Mouse (Mus musculus) erythroblast, embryonic 14.5 days (primary cell): ENCODE results near the gene Sbk3. TPM values are rescaled to one million over a fixed set of nuclear protein-coding genes. Genes with fewer than 3 reads are reported as not detected.
"Not testable (repeated sequence)": the region's sequence is repeated elsewhere in the genome, so short reads cannot be mapped to it uniquely, and the experiment has no call there.

ENCODE experiments used
- H3K27me3 ChIP-seq: 2 replicates; pipeline ENCODE4 v1.6.1; 2012; ENCODE audit warnings: inconsistent platforms; ENCODE audit not compliant: control insufficient read depth
- H3K36me3 ChIP-seq: 2 replicates; pipeline ENCODE4 v1.6.1; 2012; ENCODE audit warnings: mild to moderate bottlenecking, inconsistent platforms; ENCODE audit not compliant: control insufficient read depth
- H3K4me1 ChIP-seq: 2 replicates; pipeline ENCODE4 v1.6.1; 2012; ENCODE audit warnings: inconsistent platforms; ENCODE audit not compliant: control insufficient read depth
- H3K4me3 ChIP-seq: replicated peaks from 2 replicates; pipeline ENCODE3; 2012; ENCODE audit warnings: moderate library complexity, mild to moderate bottlenecking, inconsistent platforms
- H3K9me3 ChIP-seq: 2 replicates; pipeline ENCODE4 v1.6.1; 2012; ENCODE audit warnings: low read length, inconsistent platforms, mixed read lengths; ENCODE audit not compliant: control insufficient read depth
- GATA1 ChIP-seq: IDR thresholded peaks from 2 replicates; pipeline ENCODE4 v1.6.1; 2012; ENCODE audit warnings: low read length, inconsistent platforms, mixed read lengths
- TAL1 ChIP-seq: IDR thresholded peaks from 3 replicates; pipeline ENCODE4 v1.6.1; 2012; ENCODE audit warnings: low read length, inconsistent platforms, mixed read lengths
- polyA plus RNA-seq: library from polyadenylated mRNA; stranded (reverse); fragments of >175 nt; gene quantifications from 2 replicates; pipeline ENCODE4 v1.2.3, GENCODE M21; 2012

Sbk3 gene
- polyA plus RNA-seq, 1 experiment: not detected

DNA sequence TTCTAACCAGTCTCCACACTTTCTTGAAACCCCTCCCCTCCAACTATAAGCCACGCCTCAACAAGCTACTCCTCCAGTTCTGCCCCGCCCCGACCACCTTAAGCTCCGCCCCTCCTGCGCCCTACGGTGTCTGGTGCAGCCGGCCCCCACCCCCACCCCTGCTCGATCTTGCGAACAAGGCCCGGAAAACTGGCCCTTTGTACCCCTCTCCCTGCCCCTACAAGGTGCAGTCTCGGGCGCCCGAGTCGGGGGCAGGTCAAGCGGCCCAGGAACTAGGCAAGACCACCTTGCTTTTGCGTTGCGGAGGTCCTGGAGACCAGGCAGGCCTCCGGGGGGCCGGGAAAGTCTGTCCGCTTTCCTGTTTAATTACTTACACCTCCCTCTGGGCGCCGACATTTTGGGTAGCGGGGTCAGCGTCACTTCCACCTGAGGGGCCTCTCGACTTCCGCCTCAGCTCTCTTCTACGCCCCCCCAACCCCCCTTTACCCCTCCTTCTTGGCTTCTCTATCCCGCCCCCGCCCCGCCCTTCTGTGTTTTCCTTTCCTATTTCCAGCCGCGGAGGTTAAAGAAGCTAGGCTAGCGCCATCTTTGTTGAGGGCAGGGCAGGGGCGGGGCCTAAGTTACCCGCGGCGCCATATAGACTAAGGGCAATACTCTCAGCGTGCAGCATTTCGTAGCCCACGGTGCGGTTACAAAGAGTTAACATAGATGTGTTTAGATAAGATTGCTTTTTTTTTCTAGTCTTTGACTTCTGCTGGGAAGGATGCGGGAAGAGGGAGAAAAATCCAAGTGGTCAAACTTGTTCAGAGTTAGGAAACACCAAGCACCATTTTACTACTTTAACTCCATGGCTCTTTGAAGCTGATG, 43.5 kb upstream of the Sbk3 start, which contains the start of the genes Zfp524 and Fiz1:
TSS of gene Zfp524 (plus strand) at position 165 of the 867 bp plus-strand sequence.
TSS of gene Fiz1 (minus strand) at position 447 of the 867 bp plus-strand sequence.
- Histone ChIP-seq H3K4me1 (peaks cover 58% of the 10 kb centered on the region), H3K4me3 (peak within 1 kb of the TSS; percentile 91), H3K9me3 (peaks cover 12% of the 10 kb centered on the region), H3K36me3 (peaks cover 55% of the 10 kb centered on the region), H3K27me3 (no peaks in the 10 kb centered on the region)
- no peak for TF ChIP-seq GATA1
- TF ChIP-seq TAL1: no peak

DNA sequence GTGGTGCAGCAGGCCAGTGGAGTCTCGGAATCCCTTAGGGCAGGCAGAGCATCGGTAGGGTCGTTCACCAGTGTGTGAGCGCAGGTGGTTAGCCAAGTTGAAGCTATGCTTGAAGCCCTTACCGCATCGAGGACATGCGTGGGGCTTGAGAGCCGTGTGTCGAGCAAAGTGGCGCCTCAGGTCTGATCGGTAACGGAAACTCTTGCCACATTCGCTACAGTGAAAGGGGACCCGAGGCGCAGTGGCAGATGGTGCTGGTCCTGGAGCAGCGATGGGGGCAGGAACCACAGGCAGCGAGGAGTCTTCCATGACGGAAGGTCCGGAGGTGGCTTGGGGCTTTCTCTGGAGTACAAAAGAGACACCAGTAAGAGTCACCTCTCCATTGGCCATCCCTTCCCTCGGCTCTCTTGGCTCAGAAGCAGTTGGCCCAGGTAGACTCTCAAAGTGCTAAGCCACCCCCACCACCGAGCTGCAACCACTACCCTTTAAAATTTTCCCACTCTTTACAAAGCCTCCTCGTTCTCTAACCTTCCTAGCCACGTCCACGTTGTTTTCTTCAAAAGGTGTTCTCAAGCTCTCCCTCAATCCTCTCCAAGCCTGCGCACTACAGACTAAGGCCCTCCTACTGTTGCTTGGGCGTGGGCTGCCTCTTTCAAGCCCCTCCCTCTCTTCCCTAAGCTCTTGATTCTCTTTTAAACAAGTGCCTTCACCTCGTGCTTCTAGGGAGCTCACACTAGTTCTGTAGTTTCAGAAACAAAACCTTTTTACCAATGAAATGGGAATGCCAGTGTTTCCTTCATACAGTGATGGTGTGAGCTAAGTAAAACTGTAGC, 41.9 kb upstream of the Sbk3 start:
- H3K9me3 ChIP-seq: peaks cover 21% of the 10 kb centered on the region
- peaks cover 65% of the 10 kb centered on the region for H3K36me3 ChIP-seq
- no peak for TF ChIP-seq GATA1
- TF ChIP-seq TAL1: no peak
- peaks cover 42% of the 10 kb centered on the region for H3K4me1 ChIP-seq
- peak overlapping the region; percentile 22 for H3K4me3 ChIP-seq
- H3K27me3 ChIP-seq: no peaks in the 10 kb centered on the region

DNA sequence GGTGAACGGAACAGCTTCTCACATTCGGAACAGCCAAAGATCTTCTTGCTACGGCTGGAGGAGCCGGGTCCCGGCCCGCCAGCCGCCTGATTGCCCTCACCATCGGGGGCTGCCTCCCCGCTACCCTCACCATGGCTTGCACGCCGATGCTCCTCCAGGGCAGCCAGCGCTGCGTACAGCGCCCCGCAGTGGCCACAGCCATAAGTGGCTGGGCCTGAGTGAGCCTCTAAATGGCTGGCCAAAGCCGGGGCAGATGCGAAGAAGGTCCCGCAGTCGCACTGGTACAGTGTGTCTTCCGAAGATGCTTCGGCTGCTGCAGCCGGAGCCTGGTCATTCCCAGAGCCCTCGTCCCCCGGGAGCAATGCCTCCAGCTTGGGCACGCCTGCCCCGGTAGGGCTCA, 37.3 kb upstream of the Sbk3 start:
- no peak for TF ChIP-seq GATA1
- TF ChIP-seq TAL1: no peak
- Histone ChIP-seq H3K27me3 (no peaks in the 10 kb centered on the region), H3K36me3 (peaks cover 70% of the 10 kb centered on the region), H3K4me1 (peaks cover 11% of the 10 kb centered on the region), H3K9me3 (peaks cover 11% of the 10 kb centered on the region), H3K4me3 (no peak overlapping the region)

DNA sequence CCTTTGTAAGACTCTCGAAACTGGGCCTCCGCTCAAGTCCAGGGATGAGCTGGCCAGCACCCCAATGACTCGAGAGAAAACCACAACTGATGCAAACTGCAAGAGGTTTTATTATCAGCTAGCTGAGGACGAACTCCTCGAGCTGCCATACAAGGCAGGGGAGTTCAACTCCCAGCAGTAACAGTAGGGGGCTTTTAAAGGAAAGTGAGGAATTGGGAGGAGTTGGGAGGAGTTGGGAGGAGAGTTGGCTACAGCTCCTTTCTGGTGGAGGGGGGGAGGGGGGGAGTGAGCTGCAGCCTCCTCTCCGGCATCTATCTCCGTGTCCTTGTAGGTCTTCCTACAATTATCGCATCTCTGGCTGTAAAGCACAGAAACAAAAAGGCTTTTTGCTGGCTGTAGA, 31.9 kb upstream of the Sbk3 start:
- H3K36me3 ChIP-seq: peaks cover 17% of the 10 kb centered on the region
- H3K9me3 ChIP-seq: peaks cover 10% of the 10 kb centered on the region
- H3K27me3 ChIP-seq, H3K4me3 ChIP-seq, H3K4me1 ChIP-seq: not testable (repeated sequence)

DNA sequence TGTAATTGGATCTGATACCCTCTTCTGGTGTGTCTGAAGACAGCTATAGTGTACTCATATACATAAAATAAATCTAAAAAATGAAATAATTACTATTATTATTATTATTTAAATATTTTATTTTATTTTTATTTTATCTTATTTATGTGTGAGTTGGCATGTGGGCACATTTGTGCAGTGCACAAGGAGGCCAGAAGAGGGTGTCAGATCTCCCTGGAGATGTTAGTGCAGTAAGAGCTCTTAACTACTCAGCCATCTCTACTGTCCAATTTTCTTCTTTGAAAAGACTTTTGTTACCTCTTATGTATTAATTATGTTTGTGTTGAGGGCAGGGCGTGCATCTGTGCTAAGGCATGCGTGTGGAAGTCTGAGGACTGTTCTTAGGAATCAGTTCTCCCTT, 28.9 kb upstream of the Sbk3 start:
- H3K27me3 ChIP-seq: peaks cover 20% of the 10 kb centered on the region
- no peaks in the 10 kb centered on the region for H3K36me3 ChIP-seq
- H3K4me1 ChIP-seq: no peaks in the 10 kb centered on the region
- TF ChIP-seq GATA1 (no peak), TAL1 (no peak)
- no peak overlapping the region for H3K4me3 ChIP-seq
- peaks cover 10% of the 10 kb centered on the region for H3K9me3 ChIP-seq

DNA sequence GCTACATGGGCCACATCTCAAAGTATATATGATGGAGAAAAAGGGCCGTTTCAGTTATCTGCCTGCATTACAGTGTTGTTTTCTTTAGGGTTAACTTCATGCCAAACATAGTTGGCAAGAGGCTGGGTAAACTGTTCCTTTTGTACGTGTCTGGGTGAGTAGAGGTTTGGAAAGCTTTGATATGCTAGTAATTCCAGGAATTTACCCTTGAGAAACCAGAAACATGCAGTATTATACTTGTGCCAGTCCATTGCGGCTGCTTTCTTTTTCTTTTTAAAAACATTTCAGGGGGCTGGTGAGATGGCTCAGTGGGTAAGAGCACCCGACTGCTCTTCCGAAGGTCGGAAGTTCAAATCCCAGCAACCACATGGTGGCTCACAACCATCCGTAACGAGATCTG, 26.0 kb upstream of the Sbk3 start:
- Histone ChIP-seq H3K36me3 (peaks cover 5% of the 10 kb centered on the region; the same call in 1 of the 2 replicates), H3K4me1 (no peaks in the 10 kb centered on the region), H3K4me3 (no peak overlapping the region), H3K9me3 (peaks cover 18% of the 10 kb centered on the region), H3K27me3 (peaks cover 46% of the 10 kb centered on the region)
- TF ChIP-seq TAL1: no peak
- no peak for TF ChIP-seq GATA1

DNA sequence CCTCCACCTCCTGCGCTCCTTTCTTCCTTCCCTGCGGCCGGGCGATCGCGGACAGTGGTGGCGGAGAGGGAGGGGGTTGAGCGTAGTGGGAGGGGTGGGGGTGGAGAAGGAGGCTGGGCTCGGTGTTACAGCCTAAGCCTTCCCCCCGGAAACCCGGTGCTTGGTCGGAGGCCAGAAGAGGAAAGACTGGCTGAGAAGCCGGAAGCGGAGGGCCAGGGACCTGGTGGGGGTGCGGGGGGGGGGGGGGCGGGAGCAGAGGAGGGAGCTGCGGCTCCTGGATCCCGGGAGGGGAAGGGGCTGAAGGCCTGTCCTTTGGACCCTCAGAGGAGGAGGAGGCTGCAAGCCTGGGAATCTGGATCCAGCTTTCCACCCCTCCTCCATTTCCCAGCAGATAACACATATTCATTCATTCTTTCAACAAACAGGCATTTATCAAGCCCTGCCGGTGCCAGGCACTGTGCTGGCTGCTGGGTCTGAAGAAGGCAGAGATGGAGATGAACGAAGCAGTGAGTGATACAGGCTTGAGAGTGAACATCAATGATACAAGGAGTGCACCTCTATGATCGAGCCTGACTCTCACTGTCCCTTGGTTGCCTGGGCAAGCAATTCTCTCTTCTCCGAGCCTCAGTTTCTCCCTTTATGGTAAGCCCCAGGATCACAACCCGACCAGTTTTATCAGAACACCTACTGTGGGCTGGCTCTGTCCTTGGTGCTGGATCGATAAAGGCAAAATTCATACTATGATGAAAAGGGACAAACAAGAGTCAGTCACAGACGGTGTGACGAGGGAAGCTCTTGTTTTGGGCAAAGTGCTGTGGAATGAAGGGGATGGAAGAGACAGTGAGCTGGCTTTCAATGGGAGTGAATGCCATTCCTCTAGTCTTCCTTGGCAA, 25.3 kb upstream of the Sbk3 start, which contains the start of gene Zfp579:
TSS of gene Zfp579 (minus strand) at position 156 of the 893 bp plus-strand sequence.
- Histone ChIP-seq H3K9me3 (peaks cover 18% of the 10 kb centered on the region), H3K4me3 (peak within 1 kb of the TSS; percentile 53), H3K4me1 (no peaks in the 10 kb centered on the region), H3K27me3 (peaks cover 46% of the 10 kb centered on the region), H3K36me3 (peaks cover 5% of the 10 kb centered on the region; the same call in 1 of the 2 replicates)
- no peak for TF ChIP-seq TAL1
- no peak for TF ChIP-seq GATA1

DNA sequence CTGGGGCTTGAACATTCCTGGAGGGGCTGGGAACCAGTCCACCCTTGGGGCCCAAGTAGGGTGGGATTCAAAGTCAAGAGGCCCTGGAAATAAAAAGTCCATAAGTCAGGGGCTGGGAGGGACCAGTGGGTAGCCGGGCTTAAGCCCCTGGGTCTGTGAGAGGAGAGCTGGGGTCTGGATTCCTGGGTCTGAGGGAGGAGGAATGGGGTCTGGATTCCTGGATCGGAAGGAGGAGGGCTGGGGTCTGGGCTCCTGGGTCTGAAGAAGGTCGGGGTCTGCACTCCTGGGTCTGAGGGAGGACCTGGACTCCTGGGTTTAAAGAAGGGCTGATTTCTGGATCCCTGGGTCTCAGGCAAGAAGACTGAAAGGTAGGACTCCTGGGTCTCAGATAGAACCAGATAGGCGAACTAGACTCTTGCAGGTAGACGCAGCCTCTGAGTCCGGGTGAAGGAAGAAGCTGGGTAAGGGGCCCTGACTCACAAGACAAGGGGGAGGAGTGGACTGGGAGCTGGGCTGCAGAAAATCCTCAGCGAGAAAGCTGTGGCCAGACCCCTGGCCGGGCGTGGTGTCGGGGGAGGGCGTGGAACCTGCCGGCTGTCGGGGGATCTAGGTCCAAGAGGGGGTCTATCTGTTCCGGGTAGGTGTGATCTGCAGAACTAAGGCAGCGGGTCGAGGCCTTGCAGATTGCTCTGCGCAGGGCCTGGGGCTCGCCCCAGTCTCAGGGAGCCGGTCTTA, 24.5 kb upstream of the Sbk3 start:
- Histone ChIP-seq H3K27me3 (peaks cover 46% of the 10 kb centered on the region), H3K4me1 (no peaks in the 10 kb centered on the region), H3K36me3 (peaks cover 5% of the 10 kb centered on the region; the same call in 1 of the 2 replicates), H3K9me3 (peaks cover 18% of the 10 kb centered on the region), H3K4me3 (peak overlapping the region; percentile 53)
- no peak for TF ChIP-seq GATA1
- no peak for TF ChIP-seq TAL1
